Mouse (Mus musculus): Measurements from ENCODE around the gene Hmga2.

GRCm38 (mm10) chr10:120394740-120395139, 81.5 kb downstream of the Hmga2 start:
- TF ChIP-seq CTCF (IDR thresholded peaks at IDR 0.05; ENCODE audit: low read depth, low read length) (no peak), POLR2A (IDR thresholded peaks at IDR 0.05; ENCODE audit: borderline replicate concordance, low read depth, low read length) (no peak)
